Mouse (Mus musculus): ENCODE data around the gene Bnip1. TPM values are rescaled to one million over a fixed set of nuclear protein-coding genes. Genes with fewer than 3 reads are reported as not detected.

Gene Bnip1
- total and polyA plus RNA-seq, 3 experiments, result 23.7 to 28.8 (median 28.5) TPM

GRCm38 (mm10) chr17:26838911-26839717 lies 58.2 kb downstream of the Bnip1 start:
- intact Hi-C loops (cut with DNase I), result loop anchor here (1.0 to 5.0 kb wide), 2 partner anchors 10 to 42 kb away; no protein-coding TSS in a partner anchor
- 3% methylated on average over 87 of the region's 87 CpGs for WGBS
- peak; percentile 38 to 45 for DNase-seq
- Histone ChIP-seq H3K4me3 (peak overlapping the region; percentile 56), H3K36me3 (ENCODE audit: control insufficient read depth, insufficient read depth, low read length) (no peaks in the 10 kb centered on the region), H3K27ac (peak overlapping the region; percentile 81), H3K9ac (ENCODE audit: low read depth, low read length) (peak overlapping the region; percentile 78), H3K79me2 (replicated peaks; ENCODE audit: control insufficient read depth, insufficient read depth, low read length) (0 out of 2 replicates have a peak, but pooled peaks cover 3% of the 10 kb centered on the region), H3K4me1 (ENCODE audit: control insufficient read depth, insufficient read depth, low read length) (no peaks in the 10 kb centered on the region), H3K27me3 (ENCODE audit: control insufficient read depth, insufficient read depth, low read length) (peaks cover 13% of the 10 kb centered on the region)
- TF ChIP-seq EP300 (IDR thresholded peaks at IDR 0.05; ENCODE audit: insufficient read depth, low read depth, low read length), result no peak
- no peak for TF ChIP-seq CTCF (IDR thresholded peaks at IDR 0.05)
- no peak for TF ChIP-seq POLR2A (IDR thresholded peaks at IDR 0.05; ENCODE audit: insufficient read depth, low read depth, low read length)

- Histone ChIP-seq H3K9ac (ENCODE audit: low read depth, low read length) (peak overlapping the region; percentile 97), H3K4me1 (ENCODE audit: control insufficient read depth, insufficient read depth, low read length) (no peaks in the 10 kb centered on the region), H3K36me3 (ENCODE audit: control insufficient read depth, insufficient read depth, low read length) (no peaks in the 10 kb centered on the region), H3K27me3 (ENCODE audit: control insufficient read depth, insufficient read depth, low read length) (peaks cover 16% of the 10 kb centered on the region), H3K27ac (peak overlapping the region; percentile 81), H3K79me2 (replicated peaks; ENCODE audit: control insufficient read depth, insufficient read depth, low read length) (0 out of 2 replicates have a peak, but pooled peaks cover 3% of the 10 kb centered on the region), H3K4me3 (peak overlapping the region; percentile 56)
- TF ChIP-seq CTCF (IDR thresholded peaks at IDR 0.05) (no peak), POLR2A (IDR thresholded peaks at IDR 0.05; ENCODE audit: insufficient read depth, low read depth, low read length) (no peak), EP300 (IDR thresholded peaks at IDR 0.05; ENCODE audit: insufficient read depth, low read depth, low read length) (no peak)
- WGBS, result 11% methylated on average over 26 of the region's 26 CpGs
- DNase-seq, result peak; percentile 19 to 36
- intact Hi-C loops (cut with DNase I), result loop anchor here (1.0 to 5.0 kb wide), 2 partner anchors 9 to 43 kb away; no protein-coding TSS in a partner anchor
Measured at GRCm38 (mm10) chr17:26839718-26840438, 59.0 kb downstream of the Bnip1 start.

- peak overlapping the region; percentile 81 for H3K27ac ChIP-seq
- DNase-seq, result peak in 1 of 2 experiments; percentile 34
- WGBS, result 32% methylated on average over 9 of the region's 9 CpGs
- H3K4me3 ChIP-seq, result peak overlapping the region; percentile 56
- H3K36me3 ChIP-seq (ENCODE audit: control insufficient read depth, insufficient read depth, low read length), result no peaks in the 10 kb centered on the region
- 0 out of 2 replicates have a peak, but pooled peaks cover 3% of the 10 kb centered on the region for H3K79me2 ChIP-seq (replicated peaks; ENCODE audit: control insufficient read depth, insufficient read depth, low read length)
- intact Hi-C loops (cut with DNase I), result no loop called here
- H3K27me3 ChIP-seq (ENCODE audit: control insufficient read depth, insufficient read depth, low read length), result peaks cover 16% of the 10 kb centered on the region
- no peak for TF ChIP-seq POLR2A (IDR thresholded peaks at IDR 0.05; ENCODE audit: insufficient read depth, low read depth, low read length)
- no peak for TF ChIP-seq CTCF (IDR thresholded peaks at IDR 0.05)
- TF ChIP-seq EP300 (IDR thresholded peaks at IDR 0.05; ENCODE audit: insufficient read depth, low read depth, low read length), result no peak
- H3K4me1 ChIP-seq (ENCODE audit: control insufficient read depth, insufficient read depth, low read length), result no peaks in the 10 kb centered on the region
- H3K9ac ChIP-seq (ENCODE audit: low read depth, low read length), result peak overlapping the region; percentile 97
Measured at GRCm38 (mm10) chr17:26840439-26840780, 59.5 kb downstream of the Bnip1 start.

- DNase-seq, result peak; percentile 76 to 84
- peak overlapping the region; percentile 97 for H3K9ac ChIP-seq (ENCODE audit: low read depth, low read length)
- H3K79me2 ChIP-seq (replicated peaks; ENCODE audit: control insufficient read depth, insufficient read depth, low read length), result 0 out of 2 replicates have a peak, but pooled peaks cover 3% of the 10 kb centered on the region
- peaks cover 16% of the 10 kb centered on the region for H3K27me3 ChIP-seq (ENCODE audit: control insufficient read depth, insufficient read depth, low read length)
- WGBS, result 8% methylated on average over 48 of the region's 48 CpGs
- H3K27ac ChIP-seq, result peak overlapping the region; percentile 83
- no peaks in the 10 kb centered on the region for H3K36me3 ChIP-seq (ENCODE audit: control insufficient read depth, insufficient read depth, low read length)
- intact Hi-C loops (cut with DNase I), result no loop called here
- peak overlapping the region; percentile 56 for H3K4me3 ChIP-seq
- H3K4me1 ChIP-seq (ENCODE audit: control insufficient read depth, insufficient read depth, low read length), result no peaks in the 10 kb centered on the region
- no peak for TF ChIP-seq CTCF (IDR thresholded peaks at IDR 0.05)
- no peak for TF ChIP-seq EP300 (IDR thresholded peaks at IDR 0.05; ENCODE audit: insufficient read depth, low read depth, low read length)
- peak; percentile 70; the same call in 1 of the 2 replicates for TF ChIP-seq POLR2A (IDR thresholded peaks at IDR 0.05; ENCODE audit: insufficient read depth, low read depth, low read length)
Measured at GRCm38 (mm10) chr17:26840922-26841731, 60.3 kb downstream of the Bnip1 start.

GRCm38 (mm10) chr17:26841981-26842380 lies 61.1 kb downstream of the Bnip1 start:
- WGBS, result 12% methylated on average over 5 of the region's 5 CpGs
- peak overlapping the region; percentile 83 for H3K27ac ChIP-seq
- TF ChIP-seq EP300 (IDR thresholded peaks at IDR 0.05; ENCODE audit: insufficient read depth, low read depth, low read length) (no peak), POLR2A (IDR thresholded peaks at IDR 0.05; ENCODE audit: insufficient read depth, low read depth, low read length) (0 out of 2 replicates have a peak, but pooled peaks have one; percentile 26), CTCF (IDR thresholded peaks at IDR 0.05) (no peak)
- intact Hi-C loops (cut with DNase I), result no loop called here
- peak overlapping the region; percentile 44 for H3K9ac ChIP-seq (ENCODE audit: low read depth, low read length)
- DNase-seq, result peak; percentile 31 to 36
- H3K27me3 ChIP-seq (ENCODE audit: control insufficient read depth, insufficient read depth, low read length), result peaks cover 15% of the 10 kb centered on the region
- H3K4me1 ChIP-seq (ENCODE audit: control insufficient read depth, insufficient read depth, low read length), result no peaks in the 10 kb centered on the region
- H3K4me3 ChIP-seq, result peak overlapping the region; percentile 36
- 0 out of 2 replicates have a peak, but pooled peaks cover 3% of the 10 kb centered on the region for H3K79me2 ChIP-seq (replicated peaks; ENCODE audit: control insufficient read depth, insufficient read depth, low read length)
- H3K36me3 ChIP-seq (ENCODE audit: control insufficient read depth, insufficient read depth, low read length), result no peaks in the 10 kb centered on the region

Other genes starting within 250 kb of the Bnip1 start
- gene Ergic1, start 219.6 kb upstream of the Bnip1 start, total RNA-seq (2021), result 10 to 100 TPM; 53.6 to 59.4 TPM
- gene Ergic1, start 219.6 kb upstream of the Bnip1 start, polyA plus RNA-seq (2012; rRNA removed), result 64.4 and 84.3 TPM in 2 replicates
- gene Dusp1, start 218.9 kb upstream of the Bnip1 start, total RNA-seq (2021), result 10 to 100 TPM; 61.4 to 71.3 TPM
- gene Dusp1, start 218.9 kb upstream of the Bnip1 start, polyA plus RNA-seq (2012; rRNA removed), result 122 and 171 TPM in 2 replicates
- 10 to 100 TPM; 60.9 to 67.2 TPM for gene Atp6v0e, start 117.8 kb upstream of the Bnip1 start, total RNA-seq (2021)
- gene Atp6v0e, start 117.8 kb upstream of the Bnip1 start, polyA plus RNA-seq (2012; rRNA removed), result 143 and 187 TPM in 2 replicates
- gene Crebrf, start 65.4 kb upstream of the Bnip1 start, total RNA-seq (2021), result 10 to 100 TPM; 63.5 to 72.9 TPM
- gene Crebrf, start 65.4 kb upstream of the Bnip1 start, polyA plus RNA-seq (2012; rRNA removed), result 6.1 and 10.7 TPM in 2 replicates
- 10 to 100 TPM; 87.1 to 96.3 TPM for gene Nkx2-5, start 63.9 kb downstream of the Bnip1 start, total RNA-seq (2021)
- 72.6 and 104 TPM in 2 replicates for gene Nkx2-5, start 63.9 kb downstream of the Bnip1 start, polyA plus RNA-seq (2012; rRNA removed)
- gene Kifc5b, start 136.0 kb downstream of the Bnip1 start, total RNA-seq (2021), result under 1 TPM; 0.26 to 0.36 TPM
- 0.62 and 0.79 TPM in 2 replicates for gene Kifc5b, start 136.0 kb downstream of the Bnip1 start, polyA plus RNA-seq (2012; rRNA removed)
- gene Phf1, start 152.0 kb downstream of the Bnip1 start, total RNA-seq (2021), result 10 to 100 TPM; 17.8 to 18.1 TPM
- gene Phf1, start 152.0 kb downstream of the Bnip1 start, polyA plus RNA-seq (2012; rRNA removed), result 35.3 and 36.8 TPM in 2 replicates
- 10 to 100 TPM; 78.6 to 94.2 TPM for gene Cuta, start 158.5 kb downstream of the Bnip1 start, total RNA-seq (2021)
- gene Cuta, start 158.5 kb downstream of the Bnip1 start, polyA plus RNA-seq (2012; rRNA removed), result 85.1 and 96.6 TPM in 2 replicates
- 1 to 10 TPM; 4.1 to 4.2 TPM for gene Syngap1, start 160.2 kb downstream of the Bnip1 start, total RNA-seq (2021)
- 6.7 and 9.0 TPM in 2 replicates for gene Syngap1, start 160.2 kb downstream of the Bnip1 start, polyA plus RNA-seq (2012; rRNA removed)
- gene Zbtb9, start 192.1 kb downstream of the Bnip1 start, total RNA-seq (2021), result 1 to 10 TPM; 1.5 to 3.5 TPM
- 2.4 and 2.8 TPM in 2 replicates for gene Zbtb9, start 192.1 kb downstream of the Bnip1 start, polyA plus RNA-seq (2012; rRNA removed)
- gene Bak1, start 247.9 kb downstream of the Bnip1 start, total RNA-seq (2021), result 10 to 100 TPM; 15.0 to 16.9 TPM
- gene Bak1, start 247.9 kb downstream of the Bnip1 start, polyA plus RNA-seq (2012; rRNA removed), result 35.0 and 35.9 TPM in 2 replicates